Mouse (Mus musculus) C2C12 (cell line): ENCODE measurements around the gene Mapt. TPM values are rescaled to one million over a fixed set of nuclear protein-coding genes. Genes with fewer than 3 reads are reported as not detected.

Source experiments
- H3K27me3 ChIP-seq: one replicate; pipeline ENCODE4 v1.6.1; 2011; ENCODE audit not compliant: control insufficient read depth, insufficient read depth, insufficient read length
- H3K36me3 ChIP-seq: one replicate; pipeline ENCODE4 v1.6.1; 2011; ENCODE audit not compliant: control insufficient read depth, insufficient read depth
- H3K4me3 ChIP-seq: one replicate; pipeline ENCODE4 v1.5.1; 2011; ENCODE audit warnings: mild to moderate bottlenecking, control low read depth; ENCODE audit not compliant: poor library complexity, insufficient read depth, severe bottlenecking
- H3K79me2 ChIP-seq: one replicate; pipeline ENCODE4 v1.6.1; 2011; ENCODE audit not compliant: control insufficient read depth, insufficient read depth
- H3K79me3 ChIP-seq: one replicate; pipeline ENCODE4 v1.6.1; 2011; ENCODE audit warnings: low read depth, control low read depth
- H3ac ChIP-seq: one replicate; pipeline ENCODE3; 2011; ENCODE audit warnings: low read depth; ENCODE audit not compliant: control insufficient read depth, insufficient read length
- CEBPB ChIP-seq: IDR thresholded peaks from one replicate; pipeline ENCODE4 v1.6.1; 2011; ENCODE audit warnings: low read depth, mild to moderate bottlenecking, control low read depth, moderate library complexity
- CTCF ChIP-seq: IDR thresholded peaks from one replicate; pipeline ENCODE4 v1.5.1; 2011; ENCODE audit not compliant: control insufficient read depth, insufficient read depth, insufficient read length
- FOSL1 ChIP-seq: IDR thresholded peaks from one replicate; pipeline ENCODE4 v1.8.0; 2011; ENCODE audit warnings: mild to moderate bottlenecking, low read length; ENCODE audit not compliant: poor library complexity, insufficient read depth, severe bottlenecking
- MAX ChIP-seq: IDR thresholded peaks from one replicate; pipeline ENCODE4 v1.6.1; 2011; ENCODE audit warnings: mild to moderate bottlenecking, control low read depth
- MYOD1 ChIP-seq: IDR thresholded peaks from one replicate; pipeline ENCODE4 v1.6.1; 2011; ENCODE audit warnings: low read depth; ENCODE audit not compliant: control insufficient read depth, insufficient read length
- MYOG ChIP-seq: IDR thresholded peaks from one replicate; pipeline ENCODE4 v1.6.1; 2011; ENCODE audit not compliant: control insufficient read depth, insufficient read length; ENCODE audit errors: extremely low read depth
- USF1 ChIP-seq: IDR thresholded peaks from one replicate; pipeline ENCODE4 v1.6.1; 2011; ENCODE audit warnings: low read depth, mild to moderate bottlenecking, control low read depth, moderate library complexity
- polyA plus RNA-seq: library from polyadenylated mRNA; unstranded; fragments of >200 nt; fragmentation: generic; extraction: Trizol; gene quantifications from one replicate; pipeline ENCODE4 v1.2.1, GENCODE M21; 2012; ENCODE audit warnings: missing spikeins

Gene Mapt
- polyA plus RNA-seq, 1 experiment: 2.6 TPM

- no peaks in the 10 kb centered on the region for H3K27me3 ChIP-seq
- TF ChIP-seq USF1 (no peak), MAX (no peak), CTCF (no peak), FOSL1 (no peak), CEBPB (no peak), MYOG (no peak), MYOD1 (no peak)
- H3K79me2 ChIP-seq: no peaks in the 10 kb centered on the region
- no peak overlapping the region for H3K4me3 ChIP-seq
- no peak overlapping the region for H3ac ChIP-seq
- H3K79me3 ChIP-seq: no peaks in the 10 kb centered on the region
- H3K36me3 ChIP-seq: no peaks in the 10 kb centered on the region
These were observed 35.8 kb upstream of the Mapt start for GRCm38 (mm10) chr11:104195382-104195781.

- Histone ChIP-seq H3K27me3 (no peaks in the 10 kb centered on the region), H3K36me3 (no peaks in the 10 kb centered on the region), H3K4me3 (no peak overlapping the region), H3ac (no peak overlapping the region), H3K79me2 (no peaks in the 10 kb centered on the region), H3K79me3 (no peaks in the 10 kb centered on the region)
- TF ChIP-seq CTCF (peak; percentile 67), CEBPB (no peak), MYOG (no peak), USF1 (no peak), MAX (no peak), MYOD1 (peak; percentile 1), FOSL1 (no peak)
These were observed 35.4 kb upstream of the Mapt start for GRCm38 (mm10) chr11:104195791-104196190.

DNA sequence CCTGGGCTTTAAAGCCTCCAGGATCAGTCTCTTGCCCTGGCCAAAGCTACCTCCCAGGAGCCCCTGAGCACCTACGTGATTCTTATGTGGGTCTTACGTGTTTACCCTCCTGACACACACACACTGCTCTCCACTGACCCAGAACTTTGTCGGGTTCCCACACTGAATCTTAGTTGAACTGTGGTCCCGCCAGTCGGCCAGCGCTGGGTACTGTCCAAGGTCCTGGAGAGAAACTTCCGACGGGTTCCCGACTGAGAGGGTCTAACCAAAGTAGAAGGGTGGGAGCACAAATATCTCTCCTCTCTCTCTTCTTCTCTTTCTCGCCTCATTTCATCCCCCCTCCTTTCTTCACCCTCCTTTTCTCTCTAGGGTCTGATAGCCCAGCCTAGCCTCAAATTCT lies 33.3 kb upstream of the Mapt start:
- Histone ChIP-seq H3K79me2 (no peaks in the 10 kb centered on the region), H3K79me3 (no peaks in the 10 kb centered on the region), H3K36me3 (no peaks in the 10 kb centered on the region), H3ac (no peak overlapping the region), H3K27me3 (no peaks in the 10 kb centered on the region), H3K4me3 (no peak overlapping the region)
- no peak for TF ChIP-seq MAX
- TF ChIP-seq MYOD1: no peak
- TF ChIP-seq CEBPB: no peak
- no peak for TF ChIP-seq FOSL1
- TF ChIP-seq MYOG: no peak
- TF ChIP-seq CTCF: no peak
- TF ChIP-seq USF1: no peak

- H3K79me2 ChIP-seq: no peaks in the 10 kb centered on the region
- H3ac ChIP-seq: no peak overlapping the region
- no peak overlapping the region for H3K4me3 ChIP-seq
- H3K79me3 ChIP-seq: no peaks in the 10 kb centered on the region
- no peaks in the 10 kb centered on the region for H3K36me3 ChIP-seq
- TF ChIP-seq CEBPB: no peak
- no peak for TF ChIP-seq USF1
- TF ChIP-seq CTCF: no peak
- TF ChIP-seq FOSL1: no peak
- TF ChIP-seq MYOD1: no peak
- TF ChIP-seq MAX: no peak
- H3K27me3 ChIP-seq: no peaks in the 10 kb centered on the region
These were observed 27.9 kb upstream of the Mapt start for GRCm38 (mm10) chr11:104203271-104203670.

DNA sequence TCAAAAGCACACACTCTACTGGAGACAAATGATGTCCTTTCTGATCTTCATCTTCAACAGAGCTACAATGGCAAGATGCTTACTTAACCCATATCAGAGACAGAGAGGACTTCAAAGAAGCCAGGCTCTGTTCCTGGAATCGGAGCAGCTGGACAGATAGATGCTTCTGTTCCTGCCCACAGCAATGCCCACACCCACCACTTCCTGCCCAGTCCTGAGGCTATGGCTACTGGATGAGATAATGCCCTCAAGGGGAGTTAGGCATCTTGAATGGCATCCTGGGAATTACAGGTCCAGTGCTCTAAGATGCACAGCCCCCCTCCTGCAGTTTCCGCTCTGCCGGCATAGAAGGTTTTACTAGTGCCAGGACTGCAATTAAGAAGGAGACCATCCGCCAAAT lies 24.6 kb upstream of the Mapt start:
- TF ChIP-seq FOSL1 (no peak), MYOG (no peak), CTCF (no peak), USF1 (no peak), CEBPB (no peak), MAX (no peak), MYOD1 (no peak)
- Histone ChIP-seq H3K36me3 (no peaks in the 10 kb centered on the region), H3K79me2 (no peaks in the 10 kb centered on the region), H3K27me3 (peaks cover 9% of the 10 kb centered on the region), H3K79me3 (no peaks in the 10 kb centered on the region), H3ac (no peak overlapping the region), H3K4me3 (no peak overlapping the region)

GRCm38 (mm10) chr11:104209041-104209440 lies 22.1 kb upstream of the Mapt start:
- Histone ChIP-seq H3K79me2 (no peaks in the 10 kb centered on the region), H3ac (no peak overlapping the region), H3K79me3 (no peaks in the 10 kb centered on the region), H3K27me3 (peaks cover 9% of the 10 kb centered on the region), H3K36me3 (no peaks in the 10 kb centered on the region), H3K4me3 (no peak overlapping the region)
- TF ChIP-seq CTCF: no peak
- no peak for TF ChIP-seq MAX
- TF ChIP-seq CEBPB: no peak
- no peak for TF ChIP-seq MYOG
